Mouse (Mus musculus): ENCODE results near the gene Itga6.

DNA sequence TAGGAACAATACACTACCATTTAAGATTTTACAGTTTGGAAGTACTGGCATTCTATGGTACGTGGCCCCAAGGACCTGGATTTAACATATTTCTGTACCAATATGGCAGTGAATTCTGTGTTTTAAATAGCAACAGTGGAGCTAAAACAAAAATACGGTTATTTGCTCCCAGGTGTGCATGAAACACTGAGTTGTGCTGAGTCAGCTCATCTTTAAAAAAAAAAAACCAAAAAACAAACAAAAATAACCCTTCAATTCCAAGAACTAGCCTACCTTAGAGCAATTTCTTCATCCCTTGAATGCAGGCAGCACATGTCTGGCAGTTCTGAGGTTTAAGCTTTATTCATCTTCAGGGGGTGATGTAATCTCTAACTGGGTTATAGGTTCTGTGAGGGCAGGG lies 45.8 kb downstream of the Itga6 start:
- TF ChIP-seq POLR2A (IDR thresholded peaks at IDR 0.05; ENCODE audit: borderline replicate concordance, low read depth, low read length) (no peak), CTCF (IDR thresholded peaks at IDR 0.05; ENCODE audit: low read depth, low read length) (no peak)
